Mouse (Mus musculus) megakaryocyte, embryonic 14.5 days (primary cell): ENCODE results near the gene Sfxn4. TPM values are rescaled to one million over a fixed set of nuclear protein-coding genes. Genes with fewer than 3 reads are reported as not detected.

ENCODE experiments used
- H3K27me3 ChIP-seq: replicated peaks from 2 replicates; pipeline ENCODE3; 2012; ENCODE audit warnings: inconsistent platforms
- H3K36me3 ChIP-seq: replicated peaks from 2 replicates; pipeline ENCODE3; 2012; ENCODE audit warnings: low read length, inconsistent platforms, mixed read lengths
- H3K4me1 ChIP-seq: 2 replicates; pipeline ENCODE4 v1.6.1; 2012; ENCODE audit warnings: inconsistent platforms
- H3K4me3 ChIP-seq: replicated peaks from 2 replicates; pipeline ENCODE3; 2012; ENCODE audit warnings: moderate library complexity, mild to moderate bottlenecking, inconsistent platforms
- H3K9me3 ChIP-seq: 2 replicates; pipeline ENCODE4 v1.6.1; 2012; ENCODE audit warnings: inconsistent platforms
- FLI1 ChIP-seq: IDR thresholded peaks from 2 replicates; pipeline ENCODE4 v1.6.1; 2012; ENCODE audit warnings: low read length, inconsistent platforms, mixed read lengths
- GATA1 ChIP-seq: IDR thresholded peaks from 3 replicates; pipeline ENCODE4 v1.6.1; 2012; ENCODE audit warnings: mixed read lengths, low read length, inconsistent platforms, borderline replicate concordance
- polyA plus RNA-seq: library from polyadenylated mRNA; stranded (reverse); fragments of >175 nt; gene quantifications from 2 replicates; pipeline ENCODE4 v1.2.3, GENCODE M21; 2012; ENCODE audit warnings: low replicate concordance; ENCODE audit not compliant: insufficient read depth

The Sfxn4 gene
- polyA plus RNA-seq, 1 experiment, result not detected

GRCm38 (mm10) chr19:60797415-60797814, 63.9 kb downstream of the Sfxn4 start:
- TF ChIP-seq FLI1, result no peak
- no peak for TF ChIP-seq GATA1

DNA sequence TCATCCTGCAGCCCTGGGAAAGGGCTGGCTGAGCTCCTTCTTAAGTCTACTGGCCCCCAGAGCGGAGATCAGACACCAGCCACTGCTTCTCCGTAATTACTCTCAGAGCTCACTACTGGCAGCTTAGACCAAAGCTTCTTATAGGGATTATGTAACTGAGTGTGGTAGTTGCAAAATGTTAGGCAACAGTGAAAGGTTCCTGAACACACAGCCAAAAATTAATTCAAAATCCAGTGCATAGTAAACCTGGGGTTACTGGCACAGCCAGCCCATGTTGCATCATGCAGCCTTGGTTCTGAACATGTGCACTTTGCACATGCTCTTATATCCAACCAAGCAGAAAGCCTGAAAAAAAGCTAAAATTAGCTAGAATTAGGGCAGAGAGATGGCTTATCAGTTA, 66.0 kb downstream of the Sfxn4 start:
- Histone ChIP-seq H3K9me3 (no peaks in the 10 kb centered on the region), H3K4me3 (no peak overlapping the region), H3K4me1 (peaks cover 27% of the 10 kb centered on the region), H3K36me3 (no peaks in the 10 kb centered on the region), H3K27me3 (no peaks in the 10 kb centered on the region)
- no peak for TF ChIP-seq FLI1

More at GRCm38 (mm10) chr19:60797415-60797814, 63.9 kb downstream of the Sfxn4 start:
- Histone ChIP-seq H3K36me3 (no peaks in the 10 kb centered on the region), H3K27me3 (no peaks in the 10 kb centered on the region), H3K4me1 (peaks cover 21% of the 10 kb centered on the region), H3K9me3 (no peaks in the 10 kb centered on the region), H3K4me3 (no peak overlapping the region)

DNA sequence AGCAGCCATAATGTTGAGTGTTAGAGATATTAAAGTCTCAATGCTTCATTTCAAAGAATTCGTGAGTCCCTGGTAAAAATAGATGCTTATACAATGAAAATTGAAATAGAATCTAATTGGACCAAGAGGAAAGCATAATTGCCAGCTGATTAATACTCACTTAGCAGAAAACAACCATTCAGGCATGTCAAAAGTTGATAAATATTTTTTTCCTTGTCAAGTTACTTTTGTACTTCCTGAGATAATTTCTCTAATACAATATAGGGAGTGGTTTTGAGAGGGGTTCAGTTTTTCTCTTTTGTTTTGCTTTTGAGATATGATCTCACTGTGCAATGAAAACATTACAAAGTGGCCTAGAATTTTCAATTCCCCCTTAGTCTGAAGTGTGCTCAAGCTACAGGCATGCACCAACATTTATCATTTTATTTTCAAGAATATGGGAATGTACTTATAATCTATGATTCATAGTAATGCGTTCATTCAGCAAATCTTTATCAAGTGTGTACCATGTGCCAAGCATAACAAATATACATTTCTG, 68.0 kb downstream of the Sfxn4 start:
- no peak for TF ChIP-seq GATA1
- TF ChIP-seq FLI1, result no peak
- H3K27me3 ChIP-seq, result no peaks in the 10 kb centered on the region
- H3K36me3 ChIP-seq, result no peaks in the 10 kb centered on the region
- H3K4me1 ChIP-seq, result peaks cover 18% of the 10 kb centered on the region
- no peaks in the 10 kb centered on the region for H3K9me3 ChIP-seq
- H3K4me3 ChIP-seq, result no peak overlapping the region

DNA sequence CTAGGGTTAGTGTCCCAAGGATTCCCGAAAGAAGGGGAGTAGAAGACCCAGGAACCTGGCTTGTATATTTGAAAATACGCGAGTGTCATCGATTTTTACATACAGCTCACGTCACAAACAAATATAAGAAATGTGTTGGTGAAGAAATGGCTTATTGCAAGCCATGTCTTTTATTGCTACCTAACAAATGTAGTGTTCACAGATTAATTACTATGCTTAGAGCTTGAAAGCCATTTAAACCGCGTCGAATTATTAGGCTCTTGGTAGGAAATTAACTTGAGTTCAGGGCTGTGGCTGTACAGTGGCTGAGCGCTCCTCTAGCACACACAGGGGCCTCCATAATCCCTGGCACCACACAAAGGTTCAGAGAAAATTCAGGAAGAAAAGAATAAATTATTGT, 70.1 kb downstream of the Sfxn4 start:
- TF ChIP-seq FLI1 (no peak), GATA1 (no peak)

GRCm38 (mm10) chr19:60790551-60791161, 70.6 kb downstream of the Sfxn4 start, which contains the start of gene Eif3a:
Gene Eif3a, minus strand, starts transcription at chr19:60790658.
- Histone ChIP-seq H3K36me3 (peaks cover 3% of the 10 kb centered on the region), H3K9me3 (no peaks in the 10 kb centered on the region), H3K4me1 (peaks cover 33% of the 10 kb centered on the region), H3K4me3 (peak within 1 kb of the TSS; percentile 95), H3K27me3 (no peaks in the 10 kb centered on the region)
- no peak for TF ChIP-seq GATA1
- peak; percentile 34; the same call in 1 of the 2 replicates for TF ChIP-seq FLI1

More for the DNA sequence above, 70.1 kb downstream of the Sfxn4 start:
- H3K4me1 ChIP-seq, result peaks cover 28% of the 10 kb centered on the region
- peak overlapping the region; percentile 95 for H3K4me3 ChIP-seq
- H3K36me3 ChIP-seq, result peaks cover 3% of the 10 kb centered on the region
- no peaks in the 10 kb centered on the region for H3K27me3 ChIP-seq
- no peaks in the 10 kb centered on the region for H3K9me3 ChIP-seq

DNA sequence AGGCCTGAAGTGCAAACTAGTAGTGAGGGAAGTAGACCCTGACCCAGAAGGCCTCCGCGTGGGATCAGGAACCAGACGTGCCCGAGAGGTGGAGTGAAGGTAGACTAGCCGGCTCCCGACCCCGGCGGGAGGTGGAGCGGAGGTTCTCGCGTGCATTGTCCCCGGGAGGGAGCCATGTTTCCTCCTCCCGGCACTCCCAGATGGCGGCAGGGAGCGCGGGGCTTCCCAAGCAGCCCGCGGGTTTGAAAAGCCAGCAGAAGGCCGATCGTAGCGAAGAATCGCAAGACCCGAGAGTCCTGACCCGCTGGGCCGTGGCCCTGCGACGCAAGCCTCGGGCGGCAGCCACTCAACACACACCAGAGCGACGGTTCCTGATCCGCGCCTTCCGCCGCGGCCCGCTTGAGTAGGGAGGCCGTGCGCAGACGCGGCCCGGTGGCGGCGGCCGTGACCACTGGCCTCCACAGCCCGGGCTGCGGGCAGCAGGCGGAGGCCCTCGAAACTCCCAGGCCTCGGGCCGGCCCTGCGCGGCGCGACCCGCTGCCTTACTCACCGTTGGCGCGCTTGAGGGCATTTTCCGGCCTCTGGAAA, 71.3 kb downstream of the Sfxn4 start:
- Histone ChIP-seq H3K9me3 (no peaks in the 10 kb centered on the region), H3K27me3 (no peaks in the 10 kb centered on the region), H3K36me3 (peaks cover 3% of the 10 kb centered on the region), H3K4me1 (peaks cover 34% of the 10 kb centered on the region), H3K4me3 (peak overlapping the region; percentile 95)
- no peak for TF ChIP-seq FLI1
- no peak for TF ChIP-seq GATA1

DNA sequence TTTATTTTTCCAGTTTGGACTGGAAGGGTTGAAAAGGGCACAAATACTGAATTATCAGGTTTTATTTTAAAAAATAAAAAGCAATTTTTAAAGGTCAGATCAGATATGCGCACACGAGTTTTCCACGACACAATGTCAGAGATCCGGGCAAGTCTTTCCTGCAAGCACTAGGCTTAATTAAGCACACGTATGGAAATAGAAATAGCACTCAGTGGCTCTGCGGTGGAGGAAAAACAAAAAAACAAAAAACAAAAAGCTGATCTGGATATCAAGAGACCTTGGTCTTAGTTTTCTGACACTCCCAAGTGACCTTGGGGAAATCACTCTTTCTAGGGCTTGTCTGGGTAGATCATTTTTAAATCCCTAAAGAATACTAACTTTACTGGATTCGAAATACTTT, 71.8 kb downstream of the Sfxn4 start:
- H3K36me3 ChIP-seq, result peaks cover 3% of the 10 kb centered on the region
- H3K9me3 ChIP-seq, result no peaks in the 10 kb centered on the region
- H3K4me3 ChIP-seq, result peak overlapping the region; percentile 95
- no peaks in the 10 kb centered on the region for H3K27me3 ChIP-seq
- no peak for TF ChIP-seq GATA1
- TF ChIP-seq FLI1, result no peak
- H3K4me1 ChIP-seq, result peaks cover 39% of the 10 kb centered on the region

DNA sequence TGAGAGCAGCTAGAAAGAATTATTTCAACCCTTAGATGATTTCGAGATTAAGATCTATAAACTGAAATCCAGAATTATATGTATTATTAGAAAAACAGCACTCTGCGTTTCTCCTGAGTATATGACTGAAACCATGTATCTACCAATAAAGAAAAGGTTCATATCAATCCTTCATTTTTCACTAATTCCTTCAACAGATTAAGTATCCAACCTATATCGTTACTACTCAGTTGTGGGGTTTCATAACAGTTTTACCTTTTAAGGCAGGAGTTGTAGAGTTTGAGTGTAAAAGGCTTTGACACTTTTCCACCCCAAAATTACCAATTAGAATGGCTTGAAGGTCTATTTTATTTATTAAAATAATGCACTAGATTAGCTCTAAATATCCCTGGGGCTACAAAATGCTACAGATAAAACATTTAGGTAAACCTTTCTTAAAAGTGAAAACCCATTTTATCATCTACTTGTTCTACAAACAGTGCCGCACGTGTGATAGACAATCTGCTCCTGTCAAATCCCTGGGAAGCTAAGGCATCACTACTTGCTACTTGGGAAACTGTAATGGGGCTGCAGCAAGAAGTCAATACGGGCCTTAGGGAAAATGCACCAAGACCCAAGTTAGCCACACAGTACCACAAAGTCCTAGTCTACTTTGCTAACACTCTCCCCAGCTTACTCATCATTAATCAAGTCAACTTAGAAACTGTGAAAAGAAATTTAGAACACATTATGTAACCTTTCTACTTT, 72.9 kb downstream of the Sfxn4 start:
- Histone ChIP-seq H3K4me1 (peaks cover 42% of the 10 kb centered on the region), H3K27me3 (no peaks in the 10 kb centered on the region), H3K9me3 (no peaks in the 10 kb centered on the region), H3K4me3 (peak overlapping the region; percentile 95), H3K36me3 (peaks cover 5% of the 10 kb centered on the region)
- TF ChIP-seq FLI1, result no peak
- no peak for TF ChIP-seq GATA1

- Histone ChIP-seq H3K4me1 (peaks cover 41% of the 10 kb centered on the region), H3K36me3 (peaks cover 8% of the 10 kb centered on the region), H3K27me3 (no peaks in the 10 kb centered on the region), H3K4me3 (peak overlapping the region; percentile 77), H3K9me3 (no peaks in the 10 kb centered on the region)
- no peak for TF ChIP-seq FLI1
- no peak for TF ChIP-seq GATA1
Measured at GRCm38 (mm10) chr19:60787465-60788150, 73.7 kb downstream of the Sfxn4 start.

Other genes starting within 250 kb of the Sfxn4 start
- gene Nanos1, start 105.5 kb downstream of the Sfxn4 start, polyA plus RNA-seq, result 0.69 and 0.83 TPM in 2 replicates
- gene Eif3a, start 70.8 kb downstream of the Sfxn4 start, polyA plus RNA-seq, result 5.7 and 38.4 TPM in 2 replicates
- 8.6 TPM in 1 of 2 replicates, not detected in the other for gene Fam45a, start 49.9 kb downstream of the Sfxn4 start, polyA plus RNA-seq
- gene Prdx3, start 13.1 kb upstream of the Sfxn4 start, polyA plus RNA-seq, result 7.1 and 9.4 TPM in 2 replicates
- 0.25 and 5.0 TPM in 2 replicates for gene Grk5, start 28.3 kb upstream of the Sfxn4 start, polyA plus RNA-seq